Mouse (Mus musculus) urinary bladder, adult 18-20 months (tissue): ENCODE results near the gene Olfr39.
"Not testable (repeated sequence)": the region's sequence is repeated elsewhere in the genome, so short reads cannot be mapped to it uniquely, and the experiment has no call there.

ENCODE experiments used
- DNase-seq, 2 experiments: peaks; one replicate each; pipeline ENCODE4 v3.0.0; 2022; ENCODE audit warnings: low spot score in 2 of 2, mixed read lengths in 2 of 2

The Olfr39 gene

DNA sequence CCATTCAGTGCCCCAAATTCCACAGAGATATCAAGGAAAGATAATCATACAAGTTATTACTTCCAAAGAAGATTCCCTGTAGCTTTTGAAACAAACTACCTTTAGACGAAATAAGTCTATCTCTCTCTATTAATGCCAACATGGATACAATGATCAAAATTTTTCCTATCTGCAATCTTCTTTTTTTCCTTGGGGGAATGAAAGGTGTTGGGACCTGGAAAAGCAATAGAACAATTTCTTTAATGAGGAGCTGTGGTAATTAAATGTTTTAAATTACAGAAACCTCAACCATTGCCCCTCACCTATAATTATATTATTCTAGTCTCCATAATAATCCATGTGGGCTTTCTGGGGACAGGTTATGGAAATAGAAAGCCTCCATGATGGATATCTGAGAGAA is at the start of gene Olfr39:
Gene Olfr39 (plus strand): TSS at position 301 of the 400 bp plus-strand sequence.
- DNase-seq: no peak

DNA sequence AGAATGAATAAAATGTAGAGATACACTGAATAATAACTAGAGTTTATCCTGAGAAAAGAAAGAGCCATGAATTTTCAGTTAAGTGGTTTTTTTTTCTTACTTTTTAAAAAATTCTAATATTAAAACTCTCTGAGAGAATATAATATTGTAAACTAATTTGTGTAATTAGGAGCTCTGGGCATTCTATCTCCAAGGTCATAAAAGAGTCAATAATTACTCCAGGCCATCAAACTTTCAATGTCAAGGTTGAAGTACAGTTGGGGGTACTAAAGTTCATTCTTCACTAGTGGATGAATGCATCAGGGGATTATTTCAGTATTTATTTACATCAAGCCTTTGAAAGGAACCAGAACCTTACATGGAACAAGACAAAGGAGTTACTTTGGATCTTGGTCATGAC is 45.3 kb upstream of the Olfr39 start, which contains the start of gene Olfr872:
Gene Olfr872 (plus strand): TSS at position 301 of the 400 bp plus-strand sequence.
- DNase-seq: no peak

DNA sequence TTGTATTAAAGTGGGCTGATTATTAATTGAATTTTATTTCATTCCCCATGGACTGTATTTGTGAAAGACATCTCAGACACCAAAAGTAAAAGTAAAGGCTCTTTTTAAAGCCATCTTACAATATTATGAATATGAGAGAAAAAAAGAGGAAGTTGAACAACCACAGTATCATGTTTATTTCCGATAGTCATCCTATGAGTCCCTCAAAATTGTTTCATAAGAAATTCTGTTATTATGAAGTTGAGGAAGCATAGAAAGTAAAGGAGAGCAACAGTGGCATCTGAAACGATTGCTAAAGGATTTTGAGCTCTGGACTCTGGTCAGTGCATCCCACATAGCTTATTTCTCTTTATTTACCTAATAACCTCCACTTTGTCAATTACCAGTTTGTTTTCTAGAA is 44.8 kb upstream of the Olfr39 start:
- DNase-seq: no peak

DNA sequence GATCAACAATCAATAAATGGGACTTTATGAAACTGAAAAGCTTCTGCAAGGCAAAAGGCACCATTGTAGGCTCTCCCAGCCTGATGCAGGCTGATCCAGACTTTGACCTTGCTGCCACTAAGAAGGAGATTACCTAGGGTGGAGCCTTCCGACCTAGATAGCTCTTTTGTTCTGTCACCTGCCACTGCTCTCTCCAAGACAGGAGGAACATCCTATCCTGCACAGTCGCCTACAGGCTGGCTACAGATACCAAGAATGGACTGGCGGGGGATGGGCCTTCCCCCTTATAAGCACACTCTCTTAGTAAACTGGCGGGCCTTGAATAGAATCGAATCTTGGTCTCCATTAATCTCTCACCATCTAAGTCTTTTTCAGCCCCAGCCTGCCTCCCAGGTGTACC is 13.4 kb downstream of the Olfr39 start:
- DNase-seq: not testable (repeated sequence)

GRCm38 (mm10) chr9:20298232-20298631 is 16.1 kb downstream of the Olfr39 start, which contains the start of gene Olfr873:
Olfr873 (plus strand) TSS chr9:20298532.
- no peak for DNase-seq

DNA sequence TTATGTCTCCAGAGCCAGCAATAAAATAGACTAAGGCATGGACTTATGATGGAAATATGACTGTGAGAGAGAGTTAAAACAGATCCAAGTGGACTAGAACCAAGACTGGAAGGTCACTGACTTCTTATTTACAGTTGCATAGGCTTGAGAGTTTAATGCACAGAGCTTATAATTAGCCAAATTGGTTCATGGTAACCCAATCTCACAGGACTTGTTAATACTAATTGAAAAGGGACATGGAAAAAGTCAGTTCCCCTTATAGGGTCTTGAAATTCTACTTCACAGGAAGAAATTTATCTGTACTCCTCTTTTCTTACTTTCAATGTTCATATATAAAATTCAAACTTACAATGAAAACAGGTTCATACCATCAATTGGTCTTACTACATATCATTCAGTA is 53.8 kb downstream of the Olfr39 start, which contains the start of gene Olfr18:
Gene Olfr18 (minus strand): TSS at position 101 of the 400 bp plus-strand sequence.
- DNase-seq: no peak
